Mouse (Mus musculus): ENCODE data around the gene Hdac9. TPM values are rescaled to one million over a fixed set of nuclear protein-coding genes. Genes with fewer than 3 reads are reported as not detected.
"Not testable (repeated sequence)": the region's sequence is repeated elsewhere in the genome, so short reads cannot be mapped to it uniquely, and the experiment has no call there.

Hdac9 gene
- polyA plus RNA-seq, 1 experiment from 2014 or later = 5.1 TPM

DNA sequence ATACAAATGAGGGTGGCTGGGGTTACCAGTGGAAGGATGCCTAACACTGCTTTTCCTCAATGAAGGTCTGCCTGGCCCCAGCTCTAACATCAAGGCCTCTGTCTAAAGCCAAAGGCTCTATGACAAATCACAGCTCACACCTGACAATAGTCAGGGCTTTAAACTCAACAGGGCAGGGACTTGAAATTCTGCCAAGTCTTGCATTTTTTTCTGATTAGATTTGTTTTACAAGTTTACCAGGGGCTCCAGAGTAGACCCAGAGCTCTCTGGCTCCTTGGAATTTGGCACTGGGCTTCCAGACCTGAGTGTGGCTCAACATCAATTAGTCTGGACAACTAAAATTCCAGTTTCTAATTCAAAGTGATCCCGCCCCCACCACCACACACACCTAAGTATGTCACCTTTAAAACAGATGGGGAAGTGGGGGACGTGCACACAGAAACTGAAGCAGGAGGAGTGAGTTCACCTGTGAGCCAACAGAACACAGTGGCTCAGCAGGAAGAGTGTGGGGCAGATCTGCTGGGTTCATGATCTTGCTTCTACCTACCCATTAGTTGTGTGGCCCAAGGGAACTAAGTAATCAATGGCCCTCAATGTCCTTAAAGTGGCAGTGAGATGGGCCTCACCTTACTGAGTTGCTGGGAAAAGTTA is 829.5 kb downstream of the Hdac9 start:
- H3K4me1 ChIP-seq = no peaks in the 10 kb centered on the region
- no peaks in the 10 kb centered on the region for H3K9me3 ChIP-seq (replicated peaks)
- H3K4me2 ChIP-seq = no peak overlapping the region
- no peaks in the 10 kb centered on the region for H3K36me3 ChIP-seq
- no peak for ATAC-seq (replicated peaks; ENCODE audit: low FRiP score)
- no peak overlapping the region for H3K4me3 ChIP-seq (replicated peaks)
- no peak overlapping the region for H3K9ac ChIP-seq
- 79% methylated on average over 2 of the region's 2 CpGs for WGBS
- H3K27ac ChIP-seq = no peak overlapping the region
- H3K27me3 ChIP-seq = no peaks in the 10 kb centered on the region

DNA sequence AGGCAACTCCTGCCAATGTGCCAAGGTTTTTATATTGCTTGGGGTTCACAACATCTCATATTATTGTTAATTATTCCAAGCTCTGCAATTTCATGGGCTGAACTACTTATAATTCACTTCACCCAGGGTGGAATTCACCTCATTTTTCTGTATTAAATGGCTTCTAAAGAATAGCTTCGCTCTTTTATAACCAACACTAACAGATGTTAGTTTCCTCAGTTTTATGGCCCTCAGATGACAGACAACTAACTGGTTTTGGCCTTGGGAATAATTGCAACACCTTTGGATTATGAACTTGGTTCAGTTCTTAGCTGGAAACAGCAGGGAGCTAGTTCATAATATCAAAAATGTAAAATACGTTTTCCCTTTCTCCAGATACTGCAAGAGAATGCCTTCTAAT is 839.9 kb downstream of the Hdac9 start:
- no peak overlapping the region for H3K4me2 ChIP-seq
- no peak overlapping the region for H3K4me3 ChIP-seq (replicated peaks)
- H3K4me1 ChIP-seq = no peaks in the 10 kb centered on the region
- H3K9ac ChIP-seq = no peak overlapping the region
- no peak for ATAC-seq (replicated peaks; ENCODE audit: low FRiP score)
- H3K36me3 ChIP-seq = no peaks in the 10 kb centered on the region
- H3K27ac ChIP-seq = no peak overlapping the region
- H3K27me3 ChIP-seq = no peaks in the 10 kb centered on the region
- 88% methylated on average over 2 of the region's 2 CpGs for WGBS
- H3K9me3 ChIP-seq (replicated peaks) = no peaks in the 10 kb centered on the region

DNA sequence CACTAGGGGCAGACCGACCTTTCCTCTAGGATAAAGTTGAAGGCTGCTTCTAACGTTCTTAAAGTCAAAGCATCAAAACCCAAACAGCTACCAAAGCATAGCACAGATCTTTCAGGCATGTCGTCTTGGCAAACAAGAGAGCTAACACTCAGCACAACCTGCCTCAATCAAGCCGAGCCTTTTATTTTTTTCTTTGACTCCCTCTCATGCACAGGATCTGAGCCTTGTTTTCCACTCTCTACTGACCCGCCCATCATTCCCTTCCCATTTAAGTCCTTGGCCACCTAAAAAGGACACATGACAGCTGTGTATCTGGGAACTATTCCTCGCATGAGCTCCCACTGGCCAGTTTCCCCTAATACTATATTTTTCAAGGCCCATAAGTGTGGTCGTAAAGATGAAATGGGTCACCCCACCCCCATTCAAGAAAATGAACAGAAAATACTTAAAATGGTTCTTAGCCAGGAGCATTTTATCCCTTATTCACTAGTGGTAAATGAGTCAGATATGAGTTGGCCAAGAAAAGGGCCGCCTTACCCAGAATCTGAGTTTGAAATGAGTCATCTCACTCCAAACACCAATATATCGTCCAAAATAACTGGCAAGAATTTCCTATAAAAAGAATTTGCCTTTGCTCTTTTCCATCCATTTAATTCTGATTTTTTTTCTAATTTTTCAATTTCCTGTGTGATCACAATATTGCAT is 840.9 kb downstream of the Hdac9 start:
- ATAC-seq (replicated peaks; ENCODE audit: low FRiP score) = no peak
- Histone ChIP-seq H3K27ac (no peak overlapping the region), H3K4me3 (replicated peaks) (no peak overlapping the region), H3K27me3 (no peaks in the 10 kb centered on the region), H3K36me3 (no peaks in the 10 kb centered on the region), H3K9me3 (replicated peaks) (no peaks in the 10 kb centered on the region), H3K9ac (no peak overlapping the region), H3K4me2 (no peak overlapping the region), H3K4me1 (no peaks in the 10 kb centered on the region)
- 76% methylated on average over 9 of the region's 9 CpGs for WGBS

DNA sequence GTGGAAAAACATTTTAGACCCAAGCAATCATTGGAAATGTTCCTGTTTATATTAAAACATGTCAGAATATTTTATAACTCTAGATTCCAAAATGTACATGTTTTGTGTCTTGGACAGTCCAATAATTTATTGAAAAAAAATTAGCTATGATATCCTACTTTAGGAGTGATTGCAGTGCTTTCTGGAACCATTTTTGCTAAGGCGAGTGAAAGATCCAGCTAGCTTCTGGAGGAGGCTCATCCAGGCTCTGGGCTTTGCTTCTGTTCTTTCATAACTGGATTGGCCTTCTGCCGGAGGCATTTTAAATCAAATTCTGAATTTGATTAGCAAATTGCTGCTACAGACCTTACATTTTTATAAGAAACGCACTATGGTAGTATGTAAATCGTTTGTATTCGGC is 864.4 kb downstream of the Hdac9 start:
- H3K36me3 ChIP-seq = no peaks in the 10 kb centered on the region
- ATAC-seq (replicated peaks; ENCODE audit: low FRiP score) = no peak
- no peak overlapping the region for H3K4me2 ChIP-seq
- no peaks in the 10 kb centered on the region for H3K9me3 ChIP-seq (replicated peaks)
- no peaks in the 10 kb centered on the region for H3K27me3 ChIP-seq
- H3K4me3 ChIP-seq (replicated peaks) = no peak overlapping the region
- WGBS = 83% methylated on average over 5 of the region's 5 CpGs
- no peak overlapping the region for H3K9ac ChIP-seq
- no peaks in the 10 kb centered on the region for H3K4me1 ChIP-seq
- no peak overlapping the region for H3K27ac ChIP-seq

DNA sequence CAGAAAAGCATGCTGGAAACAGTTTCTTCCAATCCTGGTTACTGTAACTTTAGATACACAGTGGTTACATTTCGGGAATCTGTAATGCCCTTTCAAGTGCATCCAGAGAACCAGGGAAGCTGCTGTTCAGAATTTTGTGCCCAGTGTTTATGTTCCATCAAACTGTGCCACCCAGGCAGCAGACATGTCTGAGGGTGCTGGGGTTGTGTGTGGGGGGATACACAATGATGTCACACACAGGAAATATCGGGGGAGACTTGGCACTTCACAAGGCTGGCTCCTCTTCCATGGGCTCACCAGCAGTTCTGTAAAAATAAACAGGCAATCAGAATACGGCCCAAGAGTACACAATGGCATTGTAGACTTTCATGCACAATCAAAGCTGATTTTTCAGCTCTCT is 864.9 kb downstream of the Hdac9 start:
- 52% methylated on average over 3 of the region's 3 CpGs for WGBS
- Histone ChIP-seq H3K27ac (no peak overlapping the region), H3K9me3 (replicated peaks) (no peaks in the 10 kb centered on the region), H3K9ac (no peak overlapping the region), H3K4me1 (no peaks in the 10 kb centered on the region), H3K36me3 (no peaks in the 10 kb centered on the region), H3K27me3 (no peaks in the 10 kb centered on the region), H3K4me2 (no peak overlapping the region), H3K4me3 (replicated peaks) (no peak overlapping the region)
- ATAC-seq (replicated peaks; ENCODE audit: low FRiP score) = no peak

DNA sequence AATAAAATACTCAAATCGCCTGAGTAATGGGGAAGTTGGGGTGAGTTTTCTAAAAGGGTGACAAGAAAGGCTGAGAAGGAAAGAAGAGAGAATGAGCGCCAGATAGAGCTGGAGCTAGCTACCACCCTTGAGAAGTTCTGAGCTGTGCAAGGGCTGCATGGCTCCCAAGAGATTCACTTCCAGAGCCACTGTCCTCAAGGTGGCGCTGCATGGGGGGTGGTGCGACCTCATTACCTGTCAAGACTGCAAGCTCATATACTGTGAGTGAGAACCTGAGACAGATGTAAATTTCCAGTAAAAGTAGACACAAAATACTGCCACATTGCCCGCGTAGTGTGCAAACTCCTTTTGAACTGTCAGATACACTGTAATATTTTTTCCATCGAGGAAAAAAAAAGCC is 865.8 kb downstream of the Hdac9 start:
- no peak overlapping the region for H3K27ac ChIP-seq
- WGBS = 57% methylated on average over 7 of the region's 7 CpGs

DNA sequence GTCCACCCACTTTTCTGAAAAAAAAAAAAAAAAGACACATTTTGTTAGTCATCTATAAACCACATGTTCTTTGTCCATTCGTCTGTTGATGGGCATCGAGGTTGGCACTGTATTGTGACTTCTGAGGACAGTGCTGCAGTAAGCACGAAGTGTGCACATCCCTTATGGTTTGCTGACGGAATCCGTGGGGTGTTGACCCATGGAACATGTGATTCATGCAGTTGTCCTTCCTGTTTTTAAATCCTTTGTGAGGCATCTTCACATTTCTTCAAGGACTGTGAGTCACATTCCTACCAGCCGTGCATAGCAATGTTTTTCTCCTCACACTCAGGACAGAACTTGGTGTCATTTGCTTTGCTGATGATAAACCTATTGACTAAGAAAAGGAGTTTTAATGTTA is 875.9 kb downstream of the Hdac9 start:
- Histone ChIP-seq H3K4me2 (no peak overlapping the region), H3K27me3 (no peaks in the 10 kb centered on the region), H3K4me1 (no peaks in the 10 kb centered on the region), H3K9me3 (replicated peaks) (no peaks in the 10 kb centered on the region), H3K27ac (no peak overlapping the region), H3K36me3 (no peaks in the 10 kb centered on the region), H3K9ac (no peak overlapping the region), H3K4me3 (replicated peaks) (no peak overlapping the region)
- WGBS = 83% methylated on average over 6 of the region's 6 CpGs
- no peak for ATAC-seq (replicated peaks; ENCODE audit: low FRiP score)

More for the DNA sequence above, 865.8 kb downstream of the Hdac9 start:
- ATAC-seq (replicated peaks; ENCODE audit: low FRiP score) = no peak
- no peaks in the 10 kb centered on the region for H3K4me1 ChIP-seq
- no peak overlapping the region for H3K4me2 ChIP-seq
- H3K27me3 ChIP-seq = no peaks in the 10 kb centered on the region
- no peak overlapping the region for H3K9ac ChIP-seq
- no peaks in the 10 kb centered on the region for H3K9me3 ChIP-seq (replicated peaks)
- H3K4me3 ChIP-seq (replicated peaks) = no peak overlapping the region
- H3K36me3 ChIP-seq = no peaks in the 10 kb centered on the region

DNA sequence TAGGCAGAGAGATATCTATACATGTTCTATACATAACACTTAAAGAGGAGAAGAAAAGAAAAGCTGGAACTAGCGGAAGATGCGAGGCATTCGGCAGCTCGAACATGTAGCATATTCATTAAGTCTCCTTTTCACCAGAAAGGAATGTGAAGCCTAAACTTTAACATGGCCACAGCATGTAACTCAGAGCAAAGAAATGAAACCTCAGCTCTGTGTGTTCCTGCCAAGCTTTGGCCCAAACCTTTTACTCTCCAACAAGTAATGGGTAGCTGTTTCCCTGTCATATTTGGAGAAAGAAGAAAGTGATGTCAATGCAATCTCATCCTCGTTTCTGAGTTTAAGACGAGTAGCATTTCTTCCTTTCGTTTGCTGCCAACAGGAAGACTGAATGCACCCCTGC is 876.8 kb downstream of the Hdac9 start:
- ATAC-seq (replicated peaks; ENCODE audit: low FRiP score) = no peak
- WGBS = 84% methylated on average over 7 of the region's 7 CpGs
- Histone ChIP-seq H3K4me1 (no peaks in the 10 kb centered on the region), H3K9me3 (replicated peaks) (no peaks in the 10 kb centered on the region), H3K4me2 (no peak overlapping the region), H3K36me3 (no peaks in the 10 kb centered on the region), H3K9ac (no peak overlapping the region), H3K4me3 (replicated peaks) (no peak overlapping the region), H3K27ac (no peak overlapping the region), H3K27me3 (no peaks in the 10 kb centered on the region)

DNA sequence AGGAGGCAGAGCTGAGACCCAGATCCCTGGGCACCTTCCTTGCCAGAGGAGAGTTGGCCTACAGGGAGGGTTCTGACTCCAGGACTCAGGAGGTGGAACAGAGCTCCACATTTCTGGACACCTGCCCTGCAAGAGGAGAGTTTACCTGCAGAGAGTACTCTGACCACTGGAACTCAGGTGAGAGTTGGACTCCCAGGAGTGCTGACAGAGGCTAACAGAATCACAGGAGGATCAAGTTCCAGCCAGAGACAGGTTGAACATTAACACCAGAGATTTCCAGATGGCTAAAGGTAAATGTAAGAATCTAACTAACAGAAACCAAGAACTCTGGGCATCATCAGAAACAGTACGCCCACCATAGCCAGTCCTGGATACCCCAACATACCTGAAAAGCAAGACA is 907.1 kb downstream of the Hdac9 start:
- ATAC-seq (replicated peaks; ENCODE audit: low FRiP score); H3K4me3 ChIP-seq (replicated peaks); H3K27me3 ChIP-seq; H3K27ac ChIP-seq; H3K4me1 ChIP-seq; H3K4me2 ChIP-seq; H3K36me3 ChIP-seq; H3K9me3 ChIP-seq (replicated peaks); H3K9ac ChIP-seq: not testable (repeated sequence)
- 95% methylated on average over 1 of the region's 1 CpGs for WGBS

Other genes with a start within 250 kb of the Hdac9 start
- gene Prps1l1, start 67.7 kb upstream of the Hdac9 start, polyA plus RNA-seq (2015; fragmentation: Nextera tagmentation; extraction: Ambion mirVana) = 0.09 TPM in 1 of 2 replicates, not detected in the other
- 24.8 and 28.4 TPM in 2 replicates for gene Snx13, start 130.1 kb upstream of the Hdac9 start, polyA plus RNA-seq (2015; fragmentation: Nextera tagmentation; extraction: Ambion mirVana)